Mouse (Mus musculus): Measurements from ENCODE around the gene Epyc. TPM values are rescaled to one million over a fixed set of nuclear protein-coding genes. Genes with fewer than 3 reads are reported as not detected.

Gene Epyc
- not detected for total RNA-seq (2023)

DNA sequence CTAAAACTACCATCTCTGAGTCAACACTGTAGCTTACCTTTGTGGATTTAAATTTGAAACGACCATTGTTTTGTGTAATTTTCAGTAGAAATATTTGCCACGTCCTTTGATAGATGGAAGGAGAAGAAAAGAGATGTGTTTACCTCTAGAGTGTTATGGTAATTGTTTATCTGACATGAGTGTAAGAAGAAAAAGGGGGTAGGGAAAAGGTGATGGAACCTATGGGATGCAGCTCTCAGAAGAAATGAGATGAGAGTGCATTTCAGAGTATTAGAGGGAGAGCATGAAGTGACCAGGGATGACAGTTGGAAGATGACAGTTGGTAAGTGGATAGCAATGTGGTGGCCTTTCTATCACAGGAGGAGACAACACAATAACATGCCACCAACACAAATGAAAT is at the start of gene Epyc:
Epyc (plus strand) TSS at position 301 of the 400 bp plus-strand sequence.

DNA sequence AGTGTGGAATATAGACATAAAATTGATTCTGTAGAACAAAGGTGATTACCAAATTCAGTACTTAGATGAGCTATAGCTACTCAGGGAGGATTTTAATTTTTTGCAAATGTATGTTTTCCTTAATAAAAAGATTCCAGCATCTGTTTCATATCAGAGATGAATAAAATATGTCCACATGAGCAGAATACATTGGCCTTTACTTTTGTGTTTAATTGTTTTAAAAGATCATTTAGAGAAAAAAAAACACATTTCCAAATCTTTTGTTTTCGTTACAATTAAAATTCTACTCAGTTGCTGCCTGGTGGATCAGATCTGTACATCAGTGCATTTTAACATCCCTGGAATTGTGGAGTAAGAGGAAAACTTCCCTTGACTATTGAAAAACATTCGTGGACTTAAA is 37.3 kb upstream of the Epyc start, which contains the start of gene Kera:
Kera (plus strand) TSS at position 301 of the 400 bp plus-strand sequence.

DNA sequence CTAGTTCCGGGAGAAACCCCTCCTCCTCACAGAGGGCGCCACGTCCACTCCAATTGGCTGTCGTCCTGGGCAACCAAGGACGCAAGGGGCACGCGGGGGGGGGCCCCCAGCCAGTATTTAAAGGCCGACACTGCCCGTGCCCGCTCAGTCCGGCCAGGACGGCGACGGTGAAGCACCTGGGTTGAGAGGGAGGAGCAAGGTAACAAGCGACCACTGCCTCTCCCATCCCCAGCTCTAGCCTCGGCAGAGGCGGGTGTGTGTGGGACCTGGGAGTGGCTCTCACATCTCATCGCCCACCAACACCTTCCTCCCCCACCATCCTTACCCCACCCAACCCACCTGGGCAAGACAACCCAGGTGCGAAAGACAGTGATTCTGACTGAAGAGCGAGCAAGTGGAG is 49.0 kb downstream of the Epyc start, which contains the start of gene Ccer1:
Ccer1 (plus strand) TSS at position 147 of the 400 bp plus-strand sequence.

DNA sequence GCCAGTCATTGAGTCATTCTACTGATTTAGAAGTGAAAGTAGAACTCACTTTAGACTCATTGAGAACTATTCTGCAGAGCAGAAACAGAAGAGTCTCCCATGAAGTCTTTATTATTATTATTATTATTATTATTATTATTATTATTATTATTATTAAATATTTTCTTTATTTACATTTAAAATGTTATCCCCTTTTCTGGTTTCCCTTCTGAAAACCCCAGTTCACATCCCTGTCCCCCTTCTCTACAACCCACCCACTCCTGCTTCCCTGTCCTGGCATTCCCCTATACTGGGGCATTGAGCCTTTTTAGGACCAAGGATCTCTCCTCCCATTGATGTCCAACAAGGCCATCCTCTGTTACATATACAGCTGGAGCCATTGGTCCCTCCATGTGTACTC is 82.8 kb downstream of the Epyc start, which contains the start of gene C030005K15Rik:
C030005K15Rik (minus strand) TSS at position 101 of the 400 bp plus-strand sequence.

Other genes with a start within 250 kb of the Epyc start
- 1 to 10 TPM in 1 of 2 experiments, under 1 TPM in 1; 0.84 to 1.8 TPM for gene Dcn, start 164.5 kb upstream of the Epyc start, total RNA-seq (2023)
- gene Lum, start 78.9 kb upstream of the Epyc start, total RNA-seq (2023): under 1 TPM in 1 of 2 experiments, not detected in 1; 0.33 TPM
- not detected for gene Kera, start 37.2 kb upstream of the Epyc start, total RNA-seq (2023)
- not detected for gene Ccer1, start 49.0 kb downstream of the Epyc start, total RNA-seq (2023)
- gene C030005K15Rik, start 82.7 kb downstream of the Epyc start, total RNA-seq (2023): not detected